Mouse (Mus musculus): ENCODE data around the gene Msrb2. TPM values are rescaled to one million over a fixed set of nuclear protein-coding genes. Genes with fewer than 3 reads are reported as not detected.

Gene Msrb2
- polyA plus RNA-seq, 1 experiment from 2014 or later: 10.2 TPM

DNA sequence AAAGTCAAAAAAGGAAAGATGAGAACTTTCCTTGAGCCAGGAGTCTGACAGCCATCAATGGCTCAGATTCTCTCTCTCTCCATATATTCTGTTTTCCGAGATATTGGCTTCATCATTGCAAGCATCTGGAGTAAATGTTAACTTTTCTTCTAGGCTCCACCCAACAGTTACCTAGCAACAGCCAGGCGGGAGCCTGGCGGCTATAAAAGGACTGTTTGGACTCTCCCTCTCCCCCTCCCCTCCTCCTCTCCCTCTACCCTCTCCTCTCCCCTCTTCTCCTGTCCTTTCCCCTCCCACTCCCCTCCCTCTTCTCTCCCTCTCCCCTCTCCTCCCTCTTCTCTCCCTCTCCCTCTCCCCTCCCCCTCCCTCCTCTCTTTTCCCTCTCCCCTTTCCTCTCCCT lies 4.8 kb upstream of the Msrb2 start:
- TF ChIP-seq EP300 (IDR thresholded peaks at IDR 0.05; ENCODE audit: low read depth) (no peak), CTCF (IDR thresholded peaks at IDR 0.05; ENCODE audit: low read depth) (no peak)
- no peak overlapping the region for H3K27ac ChIP-seq (ENCODE audit: low read depth)
- H3K36me3 ChIP-seq (replicated peaks; ENCODE audit: insufficient read depth, low read length): no peaks in the 10 kb centered on the region
- no peaks in the 10 kb centered on the region for H3K4me1 ChIP-seq (ENCODE audit: insufficient read depth)
- H3K4me3 ChIP-seq (ENCODE audit: low read depth, low read length): no peak overlapping the region
- DNase-seq (no peak), ATAC-seq (no peak)
- 28% methylated on average over 3 of the region's 3 CpGs for WGBS (ENCODE audit: insufficient replicate concordance)
- H3K4me2 ChIP-seq (ENCODE audit: low read depth, low read length): no peak overlapping the region
- H3K9me3 ChIP-seq (ENCODE audit: low read length): no peaks in the 10 kb centered on the region
- no peaks in the 10 kb centered on the region for H3K27me3 ChIP-seq (ENCODE audit: insufficient read depth, low read length)
- H3K9ac ChIP-seq (replicated peaks): no peak overlapping the region

DNA sequence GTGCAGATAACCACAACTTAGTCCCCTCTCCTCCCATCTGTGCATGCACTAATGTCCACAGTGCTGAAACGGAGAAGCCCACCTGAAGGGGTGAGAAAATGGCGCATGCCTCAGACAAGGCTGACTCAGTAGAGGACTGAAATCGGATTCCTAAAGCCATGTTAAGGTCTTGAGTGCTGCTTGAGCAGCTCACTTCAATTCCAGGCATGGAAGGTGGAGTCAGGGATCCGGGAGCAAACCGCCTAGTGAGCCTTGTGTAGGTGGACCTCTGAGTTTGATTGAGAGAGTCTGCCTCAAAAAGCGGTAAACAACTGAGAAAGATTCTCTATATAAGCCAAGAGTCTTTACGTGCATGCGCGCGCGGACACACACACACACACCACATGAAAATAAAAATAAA lies 4.1 kb upstream of the Msrb2 start:
- DNase-seq (no peak), ATAC-seq (no peak)
- Histone ChIP-seq H3K36me3 (replicated peaks; ENCODE audit: insufficient read depth, low read length) (no peaks in the 10 kb centered on the region), H3K4me3 (ENCODE audit: low read depth, low read length) (no peak overlapping the region), H3K9me3 (ENCODE audit: low read length) (no peaks in the 10 kb centered on the region), H3K27ac (ENCODE audit: low read depth) (no peak overlapping the region), H3K4me2 (ENCODE audit: low read depth, low read length) (no peak overlapping the region), H3K27me3 (ENCODE audit: insufficient read depth, low read length) (no peaks in the 10 kb centered on the region), H3K4me1 (ENCODE audit: insufficient read depth) (no peaks in the 10 kb centered on the region), H3K9ac (replicated peaks) (no peak overlapping the region)
- TF ChIP-seq CTCF (IDR thresholded peaks at IDR 0.05; ENCODE audit: low read depth): no peak
- no peak for TF ChIP-seq EP300 (IDR thresholded peaks at IDR 0.05; ENCODE audit: low read depth)
- WGBS (ENCODE audit: insufficient replicate concordance): 81% methylated on average over 11 of the region's 11 CpGs

DNA sequence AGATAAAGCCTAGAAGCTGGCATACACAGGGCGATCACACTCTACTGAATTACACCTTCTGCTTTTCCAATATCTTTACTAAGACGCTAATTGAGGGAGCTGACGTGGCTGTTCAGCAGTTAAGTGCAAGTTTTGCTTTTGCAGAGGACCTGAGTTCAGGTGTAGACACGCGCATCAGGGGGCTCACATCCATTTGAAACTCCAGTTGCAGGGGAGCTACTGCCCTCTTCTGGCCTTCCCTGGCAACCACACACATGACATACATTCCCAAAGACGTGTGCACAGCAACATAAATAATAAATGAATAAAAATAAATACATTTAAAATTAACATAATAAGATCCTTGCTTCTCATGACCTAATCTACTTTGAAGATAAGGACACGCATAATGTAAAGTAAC lies 2.5 kb downstream of the Msrb2 start:
- Histone ChIP-seq H3K9ac (replicated peaks) (no peak overlapping the region), H3K9me3 (ENCODE audit: low read length) (no peaks in the 10 kb centered on the region), H3K4me2 (ENCODE audit: low read depth, low read length) (no peak overlapping the region), H3K4me1 (ENCODE audit: insufficient read depth) (no peaks in the 10 kb centered on the region), H3K4me3 (ENCODE audit: low read depth, low read length) (no peak overlapping the region), H3K36me3 (replicated peaks; ENCODE audit: insufficient read depth, low read length) (no peaks in the 10 kb centered on the region), H3K27ac (ENCODE audit: low read depth) (no peak overlapping the region), H3K27me3 (ENCODE audit: insufficient read depth, low read length) (no peaks in the 10 kb centered on the region)
- 70% methylated on average over 7 of the region's 7 CpGs for WGBS (ENCODE audit: insufficient replicate concordance)
- ATAC-seq (no peak), DNase-seq (peak; percentile 28)
- TF ChIP-seq EP300 (IDR thresholded peaks at IDR 0.05; ENCODE audit: low read depth) (no peak), CTCF (IDR thresholded peaks at IDR 0.05; ENCODE audit: low read depth) (peak; percentile 55)

DNA sequence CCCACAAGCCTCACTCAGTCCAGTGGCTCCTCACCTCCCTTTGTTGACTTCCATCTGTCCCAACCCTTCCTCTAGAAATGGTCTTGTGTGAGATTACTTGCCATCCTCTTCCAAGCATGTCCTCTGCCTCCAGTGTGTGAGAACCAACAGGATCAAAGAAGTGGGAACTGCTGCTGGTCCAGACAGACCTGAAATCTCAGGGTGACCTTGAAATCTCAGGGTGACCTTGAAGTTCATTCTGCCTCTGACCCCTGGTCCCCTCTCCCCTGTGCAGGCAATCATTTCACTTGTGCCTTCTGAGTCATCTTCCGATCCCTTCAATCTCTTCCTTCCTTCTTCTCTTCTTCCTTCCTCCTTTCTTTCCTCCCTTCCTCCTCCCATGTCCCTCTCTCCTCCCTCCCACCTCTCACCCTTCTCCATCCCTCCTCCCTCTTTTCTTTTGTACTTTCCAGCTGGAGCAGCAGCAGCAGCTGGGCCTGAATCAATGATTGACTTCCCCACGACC lies 9.3 kb downstream of the Msrb2 start:
- no peak for ATAC-seq
- TF ChIP-seq EP300 (IDR thresholded peaks at IDR 0.05; ENCODE audit: low read depth) (no peak), CTCF (IDR thresholded peaks at IDR 0.05; ENCODE audit: low read depth) (no peak)
- WGBS (ENCODE audit: insufficient replicate concordance): 62% methylated on average over 2 of the region's 2 CpGs

DNA sequence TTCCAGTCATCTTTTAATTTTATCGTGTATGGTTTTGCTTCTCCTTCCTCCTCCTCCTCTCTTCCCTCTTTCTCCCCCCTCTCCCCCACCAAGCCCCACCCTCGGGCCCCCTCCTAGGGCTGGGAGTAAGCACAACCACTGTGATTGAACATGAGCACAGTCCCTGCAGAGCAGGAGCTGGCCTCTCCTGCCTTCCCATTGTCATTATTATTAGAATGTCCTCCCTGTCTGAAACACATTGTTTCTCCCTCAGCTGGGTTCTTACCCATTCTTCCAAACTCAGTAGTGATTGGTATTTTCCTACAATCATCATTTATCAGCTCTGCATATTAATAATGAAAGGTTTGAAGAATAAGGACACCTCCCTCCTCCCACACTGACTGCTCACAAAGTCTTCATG lies 9.7 kb downstream of the Msrb2 start:
- Histone ChIP-seq H3K4me2 (ENCODE audit: low read depth, low read length) (no peak overlapping the region), H3K27me3 (ENCODE audit: insufficient read depth, low read length) (no peaks in the 10 kb centered on the region), H3K9me3 (ENCODE audit: low read length) (no peaks in the 10 kb centered on the region), H3K27ac (ENCODE audit: low read depth) (no peak overlapping the region), H3K9ac (replicated peaks) (no peak overlapping the region), H3K36me3 (replicated peaks; ENCODE audit: insufficient read depth, low read length) (0 out of 2 replicates have a peak, but pooled peaks cover 3% of the 10 kb centered on the region), H3K4me1 (ENCODE audit: insufficient read depth) (no peaks in the 10 kb centered on the region), H3K4me3 (ENCODE audit: low read depth, low read length) (no peak overlapping the region)
- WGBS (ENCODE audit: insufficient replicate concordance): 57% methylated on average over 2 of the region's 2 CpGs
- TF ChIP-seq EP300 (IDR thresholded peaks at IDR 0.05; ENCODE audit: low read depth) (no peak), CTCF (IDR thresholded peaks at IDR 0.05; ENCODE audit: low read depth) (no peak)
- no peak for DNase-seq
- no peak for ATAC-seq

More for the DNA sequence above, 9.3 kb downstream of the Msrb2 start:
- H3K27me3 ChIP-seq (ENCODE audit: insufficient read depth, low read length): no peaks in the 10 kb centered on the region
- H3K27ac ChIP-seq (ENCODE audit: low read depth): no peak overlapping the region
- no peaks in the 10 kb centered on the region for H3K9me3 ChIP-seq (ENCODE audit: low read length)
- 0 out of 2 replicates have a peak, but pooled peaks cover under 1% of the 10 kb centered on the region for H3K36me3 ChIP-seq (replicated peaks; ENCODE audit: insufficient read depth, low read length)
- H3K4me1 ChIP-seq (ENCODE audit: insufficient read depth): no peaks in the 10 kb centered on the region
- no peak for DNase-seq
- no peak overlapping the region for H3K4me2 ChIP-seq (ENCODE audit: low read depth, low read length)
- H3K9ac ChIP-seq (replicated peaks): no peak overlapping the region
- no peak overlapping the region for H3K4me3 ChIP-seq (ENCODE audit: low read depth, low read length)

DNA sequence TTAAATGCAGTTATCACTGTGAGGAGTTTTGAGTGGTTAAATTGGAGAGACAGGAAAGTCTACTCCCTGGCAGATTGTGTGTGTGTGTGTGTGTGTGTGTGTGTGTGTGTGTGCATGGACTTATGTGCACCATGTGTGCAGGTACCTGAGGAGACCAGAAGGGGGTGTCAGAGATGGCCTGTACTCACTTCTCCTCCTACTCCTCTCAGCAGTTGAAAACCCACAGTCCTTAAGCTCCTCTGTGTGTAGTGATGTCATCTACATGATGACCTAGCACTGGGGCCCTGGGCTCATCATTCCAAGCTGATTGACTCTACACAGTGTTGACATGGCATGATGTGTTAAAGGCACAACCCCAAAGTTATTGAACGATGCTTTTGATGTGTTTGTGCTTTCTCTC lies 11.0 kb downstream of the Msrb2 start:
- WGBS (ENCODE audit: insufficient replicate concordance): 68% methylated on average over 1 of the region's 1 CpGs

More for the DNA sequence above, 11.0 kb downstream of the Msrb2 start:
- Histone ChIP-seq H3K9ac (replicated peaks) (no peak overlapping the region), H3K27ac (ENCODE audit: low read depth) (no peak overlapping the region), H3K4me2 (ENCODE audit: low read depth, low read length) (no peak overlapping the region), H3K4me1 (ENCODE audit: insufficient read depth) (no peaks in the 10 kb centered on the region), H3K4me3 (ENCODE audit: low read depth, low read length) (no peak overlapping the region), H3K27me3 (ENCODE audit: insufficient read depth, low read length) (no peaks in the 10 kb centered on the region), H3K9me3 (ENCODE audit: low read length) (no peaks in the 10 kb centered on the region), H3K36me3 (replicated peaks; ENCODE audit: insufficient read depth, low read length) (0 out of 2 replicates have a peak, but pooled peaks cover 3% of the 10 kb centered on the region)
- no peak for ATAC-seq
- TF ChIP-seq EP300 (IDR thresholded peaks at IDR 0.05; ENCODE audit: low read depth) (no peak), CTCF (IDR thresholded peaks at IDR 0.05; ENCODE audit: low read depth) (no peak)
- DNase-seq: no peak

Data from liver, postnatal 0 days (tissue).